Mouse (Mus musculus) thymus, adult 18-20 months (tissue): Measurements from ENCODE around the gene Cdk16.

Source experiments
- DNase-seq, 2 experiments: peaks; one replicate each; pipeline ENCODE4 v3.0.0; 2022; ENCODE audit warnings: mixed read lengths in 2 of 2

The Cdk16 gene

GRCm38 (mm10) chrX:20687519-20688067 is at the start of gene Cdk16:
Gene Cdk16, plus strand, starts transcription at chrX:20687954.
- peak; percentile 76 to 87 for DNase-seq

- DNase-seq: no peak
These were observed 49.6 kb upstream of the Cdk16 start for GRCm38 (mm10) chrX:20638141-20638540.

GRCm38 (mm10) chrX:20644780-20645179 is 43.0 kb upstream of the Cdk16 start:
- no peak for DNase-seq

- DNase-seq: no peak
These were observed 30.2 kb upstream of the Cdk16 start for GRCm38 (mm10) chrX:20657593-20657992.

- DNase-seq: peak; percentile 69 to 84
These were observed 29.6 kb upstream of the Cdk16 start, which contains the start of gene Uba1 for GRCm38 (mm10) chrX:20658026-20658652. Gene Uba1, plus strand, starts transcription at chrX:20658326.

GRCm38 (mm10) chrX:20658891-20659406 is 28.8 kb upstream of the Cdk16 start:
- DNase-seq: no peak

DNA sequence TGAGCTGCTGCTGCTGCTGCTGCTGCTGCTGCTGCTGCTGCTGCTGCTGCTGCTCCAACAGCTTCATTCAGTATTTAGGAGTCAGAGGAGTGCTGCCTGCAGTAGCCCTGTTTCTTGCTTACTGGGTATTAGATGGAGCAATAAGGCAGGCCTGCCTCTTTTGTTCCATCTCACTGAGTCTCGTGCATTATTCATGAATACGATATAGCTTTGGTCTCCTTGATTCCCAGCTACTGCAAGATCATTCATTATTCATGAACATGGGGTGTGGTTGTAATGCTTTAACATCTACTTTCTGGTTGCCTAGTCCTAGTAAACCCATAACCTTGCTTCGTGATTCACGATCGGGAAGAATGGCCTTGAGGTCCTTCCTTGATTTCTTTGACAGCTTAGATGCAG is 25.4 kb upstream of the Cdk16 start:
- DNase-seq: no peak

- peak; percentile 68 to 82 for DNase-seq
These were observed 24.9 kb upstream of the Cdk16 start for GRCm38 (mm10) chrX:20662716-20663443.

GRCm38 (mm10) chrX:20663444-20663790 is 24.3 kb upstream of the Cdk16 start:
- DNase-seq: no peak

DNA sequence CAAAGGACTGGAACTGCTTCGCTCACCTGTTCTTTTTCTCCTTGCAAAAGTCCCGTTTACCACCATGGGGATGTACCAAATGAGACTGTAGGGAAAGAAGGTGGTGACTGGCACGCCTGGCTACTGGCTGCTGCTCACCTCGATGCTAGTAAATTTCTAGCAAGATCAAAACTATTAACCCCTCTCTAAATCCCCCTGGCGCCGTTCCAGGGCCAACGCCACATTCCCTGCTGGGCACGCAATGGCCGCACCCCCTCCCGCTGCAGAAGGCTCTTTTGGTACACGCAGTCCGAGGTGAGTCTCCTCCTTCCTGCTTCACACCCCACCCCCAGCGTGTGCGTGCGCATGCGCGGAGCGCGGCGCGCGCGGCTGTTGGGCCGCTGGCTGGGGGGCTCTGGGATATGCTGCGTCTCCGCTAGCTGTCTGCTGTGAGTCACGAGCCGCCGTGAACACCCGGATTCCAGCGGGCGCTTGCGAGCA is 354 bp downstream of the Cdk16 start:
- peak; percentile 74 to 83 for DNase-seq

GRCm38 (mm10) chrX:20688615-20689014 is 861 bp downstream of the Cdk16 start:
- peak; percentile 31 to 45 for DNase-seq

DNA sequence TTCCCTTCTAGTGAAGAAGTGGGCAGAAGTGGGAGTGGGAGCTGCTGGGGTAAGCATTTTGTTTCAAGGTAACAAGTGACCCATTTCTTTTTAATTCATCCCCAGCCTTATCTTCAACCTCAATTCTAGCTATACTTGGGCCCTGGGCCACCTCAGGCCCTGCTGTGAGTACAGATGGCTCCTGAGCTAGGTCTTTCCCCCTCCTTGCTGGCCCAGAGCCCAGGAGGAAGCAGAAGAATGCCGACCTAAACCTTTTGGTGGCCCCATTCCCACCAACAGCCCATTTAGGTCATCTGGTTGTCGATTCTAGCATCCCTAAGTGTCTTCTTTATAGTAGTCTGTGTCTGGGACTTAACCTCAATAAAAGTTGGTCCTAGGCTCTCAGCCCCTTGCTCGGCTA is 3.8 kb downstream of the Cdk16 start:
- DNase-seq: no peak

DNA sequence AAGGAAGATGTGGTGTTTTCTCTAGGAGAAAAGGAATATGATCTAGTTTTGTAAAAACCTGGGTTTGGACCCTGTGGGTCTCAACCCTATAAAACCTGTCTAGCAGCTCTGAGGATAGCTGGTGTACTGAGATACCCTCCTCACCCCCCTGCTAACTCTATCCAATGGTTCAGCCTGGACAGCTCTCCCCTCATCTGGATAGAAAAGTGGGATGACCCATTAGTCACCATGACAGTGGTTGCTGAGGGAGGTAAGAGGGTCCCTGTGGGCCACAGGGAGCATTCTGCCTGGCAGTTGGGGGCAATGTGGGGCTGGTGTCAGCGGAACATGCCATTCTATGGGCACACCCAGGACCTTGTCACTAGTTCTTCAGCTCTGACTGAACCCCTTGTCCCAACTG is 4.9 kb downstream of the Cdk16 start:
- no peak for DNase-seq

GRCm38 (mm10) chrX:20695842-20696241 is 8.1 kb downstream of the Cdk16 start:
- DNase-seq: no peak

GRCm38 (mm10) chrX:20703741-20704290 is 16.1 kb downstream of the Cdk16 start, which contains the start of gene Usp11:
Gene Usp11, plus strand, starts transcription at chrX:20703906.
- DNase-seq: peak in 1 of 2 experiments; percentile 35

GRCm38 (mm10) chrX:20704295-20705082 is 16.7 kb downstream of the Cdk16 start:
- peak; percentile 67 to 78 for DNase-seq

DNA sequence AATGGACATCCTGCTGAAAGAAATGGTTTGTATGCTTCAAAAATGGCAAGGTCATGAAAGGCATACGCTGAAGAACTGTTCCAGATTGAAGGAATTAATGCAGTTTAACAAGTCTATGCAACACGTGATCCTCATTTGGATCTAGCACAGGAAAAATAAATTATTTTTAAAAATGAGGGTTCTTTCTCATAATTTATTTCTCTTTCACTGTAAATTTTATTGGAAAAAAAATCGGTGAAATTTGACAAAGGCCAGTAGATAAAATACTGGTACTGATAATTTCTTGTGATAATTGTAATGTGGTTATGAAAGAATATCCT is 17.3 kb downstream of the Cdk16 start:
- no peak for DNase-seq

DNA sequence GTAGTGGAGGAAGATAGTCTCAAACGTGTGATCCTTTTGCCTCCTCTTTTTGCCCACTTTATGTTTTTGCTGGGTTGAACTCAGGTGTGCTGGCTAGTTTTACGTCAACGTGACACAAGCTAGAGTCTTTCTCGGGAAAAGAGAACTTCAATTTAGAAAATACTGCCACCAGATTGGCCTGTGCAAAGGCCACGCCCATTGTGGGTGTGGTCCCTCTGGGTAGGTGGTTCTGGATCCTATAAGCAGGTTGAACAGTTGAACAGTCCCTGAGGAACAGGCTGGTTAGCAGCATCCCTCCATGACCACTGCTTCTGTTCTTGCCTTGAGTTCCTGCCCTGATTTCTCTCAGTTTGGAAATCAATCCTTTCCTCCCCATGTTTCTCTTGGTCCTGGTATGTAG is 40.9 kb downstream of the Cdk16 start:
- DNase-seq: no peak

- peak in 1 of 2 experiments; percentile 18 for DNase-seq
These were observed 42.3 kb downstream of the Cdk16 start for GRCm38 (mm10) chrX:20730048-20730447.

DNA sequence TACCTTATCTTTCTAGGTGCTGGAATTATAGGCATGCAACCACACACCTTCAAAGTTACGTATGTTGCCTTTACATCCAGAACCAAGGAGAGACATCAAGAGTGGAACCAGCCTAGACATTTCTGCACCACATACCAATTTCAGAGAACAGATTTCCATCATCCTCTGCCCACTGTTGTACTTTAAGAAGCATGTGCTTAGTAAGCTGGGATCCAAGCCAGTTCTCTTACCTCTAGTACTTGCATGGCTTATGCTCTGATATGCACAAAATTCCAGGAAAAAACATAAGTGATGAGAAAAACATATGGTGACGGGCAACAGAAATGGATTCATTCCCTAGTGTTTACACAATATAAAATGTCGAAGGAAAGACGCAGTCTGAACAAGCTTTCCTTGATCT is 48.7 kb downstream of the Cdk16 start:
- DNase-seq: no peak

- DNase-seq: no peak
These were observed 61.1 kb downstream of the Cdk16 start for GRCm38 (mm10) chrX:20748829-20749228.
